11 mouse cellular contexts compared by ENCODE assay signal in the genomic region with DNA sequence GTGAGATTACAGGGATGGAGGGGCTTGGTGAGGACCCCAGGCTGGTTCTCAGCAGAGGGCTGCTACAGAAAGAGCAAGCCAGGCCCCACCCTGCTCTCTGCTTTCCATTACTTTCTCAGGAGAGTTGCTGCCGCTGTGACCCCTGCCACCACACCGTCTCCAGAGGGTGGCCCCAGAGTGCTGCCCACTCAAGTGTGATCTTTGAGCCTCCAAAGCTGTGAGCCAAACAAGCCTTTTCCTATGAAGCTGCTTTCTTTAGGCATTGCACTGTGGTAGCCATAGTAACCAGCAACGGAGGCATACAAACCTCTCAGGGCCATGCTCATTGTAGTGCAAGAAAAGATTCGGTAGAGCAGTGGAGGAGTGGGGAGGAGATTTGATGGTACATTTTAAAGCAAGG.
A peak's percentile ranks its signal among the peaks of the same experiment; 100 is the strongest.
DNase-seq lines count a peak whose midpoint lies in the region; ATAC-seq lines count a peak whose summit lies in the region.
"Had no signal": no experiment of that assay in that cellular context is flagged by ENCODE, and none has a peak within 500 bp of the region (broad histone marks: within the 10 kb centered on the region; RNA-seq: fewer than 3 reads in every experiment).

No protein-coding gene starts in this region.

- peak; percentile 18; the same call in 1 of the 2 replicates for ATAC-seq in forebrain, embryonic 16.5 days
- ATAC-seq in neural tube, embryonic 14.5 days (ENCODE audit: low read depth) = peak; percentile 22; the same call in 1 of the 2 replicates

- peaks cover 16% of the 10 kb centered on the region for H3K4me1 ChIP-seq in heart, embryonic 10.5 days
- H3K4me1 ChIP-seq in forebrain, embryonic 16.5 days (replicated peaks; ENCODE audit: control insufficient read depth, insufficient read depth, low read length) = peaks cover 8% of the 10 kb centered on the region
- peaks cover 14% of the 10 kb centered on the region; the same call in 1 of the 2 replicates for H3K4me1 ChIP-seq in neural tube, embryonic 14.5 days (ENCODE audit: control insufficient read depth, insufficient read depth, low read length)

- H3K9ac ChIP-seq in forebrain, embryonic 16.5 days (replicated peaks; ENCODE audit: low read depth, low read length) = no peak overlapping the region
- no peak overlapping the region for H3K9ac ChIP-seq in neural tube, embryonic 14.5 days (replicated peaks; ENCODE audit: low read depth, low read length)

- 77% methylated on average over 4 of the region's 4 CpGs for WGBS in heart, embryonic 10.5 days
- WGBS in forebrain, embryonic 16.5 days = 17% methylated on average over 4 of the region's 4 CpGs
- 16% methylated on average over 4 of the region's 4 CpGs for WGBS in neural tube, embryonic 14.5 days

- H3K4me2 ChIP-seq in forebrain, embryonic 16.5 days (ENCODE audit: low read length) = no peak overlapping the region
- H3K4me2 ChIP-seq in neural tube, embryonic 14.5 days (ENCODE audit: low read depth, low read length) = no peak overlapping the region

- H3K27ac ChIP-seq in heart, embryonic 10.5 days = no peak overlapping the region
- no peak overlapping the region for H3K27ac ChIP-seq in forebrain, embryonic 16.5 days (ENCODE audit: low read length)
- no peak overlapping the region for H3K27ac ChIP-seq in neural tube, embryonic 14.5 days (ENCODE audit: low read depth, low read length)

- peak; percentile 33 for DNase-seq in heart, embryonic 10.5 days (ENCODE audit: low spot score)
- no peak for DNase-seq in heart, postnatal 25 days (ENCODE audit: low spot score)
- peak; percentile 40 to 48 for DNase-seq in right cerebral cortex, adult 2 months (ENCODE audit: low spot score in 2 of 2)
- DNase-seq in right cerebral cortex, postnatal 25 days = no peak
- DNase-seq in lung, postnatal 4 days = no peak
- DNase-seq in MN1 (ENCODE audit: low spot score) = no peak
- DNase-seq: adrenal gland, postnatal 25 days; kidney, postnatal 25 days; lung, adult 2 months had no signal

- H3K27me3 ChIP-seq in heart, embryonic 10.5 days (ENCODE audit: insufficient read depth, poor library complexity, severe bottlenecking) = peaks cover 11% of the 10 kb centered on the region; the same call in 1 of the 2 replicates
- no peaks in the 10 kb centered on the region for H3K27me3 ChIP-seq in forebrain, embryonic 16.5 days (replicated peaks; ENCODE audit: control insufficient read depth, insufficient read depth, low read length)
- H3K27me3 ChIP-seq in neural tube, embryonic 14.5 days (ENCODE audit: control insufficient read depth, insufficient read depth, low read length) = no peaks in the 10 kb centered on the region

- H3K36me3 ChIP-seq in heart, embryonic 10.5 days = no peaks in the 10 kb centered on the region
- H3K36me3 ChIP-seq in forebrain, embryonic 16.5 days (ENCODE audit: control insufficient read depth, insufficient read depth) = no peaks in the 10 kb centered on the region
- H3K36me3 ChIP-seq in neural tube, embryonic 14.5 days (ENCODE audit: control insufficient read depth, insufficient read depth, low read length) = no peaks in the 10 kb centered on the region

- intact Hi-C loops in heart, postnatal 25 days (cut with DNase I) = no loop called here

- H3K9me3 ChIP-seq in heart, embryonic 10.5 days = no peaks in the 10 kb centered on the region
- no peaks in the 10 kb centered on the region for H3K9me3 ChIP-seq in forebrain, embryonic 16.5 days (ENCODE audit: control insufficient read depth, low read length)
- H3K9me3 ChIP-seq in neural tube, embryonic 14.5 days (ENCODE audit: control insufficient read depth, low read length) = no peaks in the 10 kb centered on the region

- H3K4me3 ChIP-seq in heart, embryonic 10.5 days = no peak overlapping the region
- H3K4me3 ChIP-seq in forebrain, embryonic 16.5 days (replicated peaks; ENCODE audit: low read length) = no peak overlapping the region
- no peak overlapping the region for H3K4me3 ChIP-seq in neural tube, embryonic 14.5 days (ENCODE audit: low read depth, low read length)

Comparison
In these comparisons a context has a peak if more than half of its experiments do, and no peak if none do; other contexts are left out.
1. DNase-seq: peak in heart, embryonic 10.5 days (single experiment) and right cerebral cortex, adult 2 months (2 of 2); none in heart, postnatal 25 days (single experiment), right cerebral cortex, postnatal 25 days (single experiment), lung, postnatal 4 days (0 of 2) and MN1 (single experiment).